Mouse (Mus musculus) liver, adult 2 months (tissue): Measurements from ENCODE around the gene Tead1. TPM values are rescaled to one million over a fixed set of nuclear protein-coding genes. Genes with fewer than 3 reads are reported as not detected.
"Not testable (repeated sequence)": the region's sequence is repeated elsewhere in the genome, so short reads cannot be mapped to it uniquely, and the experiment has no call there.

Source experiments
- DNase-seq: peaks from one replicate; pipeline ENCODE4 v3.0.0-alpha.2; 2011; ENCODE audit warnings: low read depth, low spot score; ENCODE audit errors: extremely low read depth
- H3K27ac ChIP-seq: fragments of 200-500 bp; replicated peaks from 2 replicates; pipeline ENCODE4 v1.5.1; 2012; ENCODE audit warnings: low read depth, mild to moderate bottlenecking, control low read depth, inconsistent platforms, low read length; ENCODE audit not compliant: insufficient read depth
- H3K27me3 ChIP-seq: fragments of 200-500 bp; 2 replicates; pipeline ENCODE4 v1.6.1; 2012; ENCODE audit warnings: mild to moderate bottlenecking, moderate library complexity, low read length, inconsistent platforms; ENCODE audit not compliant: control insufficient read depth, insufficient read depth
- H3K36me3 ChIP-seq: fragments of 200-500 bp; 2 replicates; pipeline ENCODE4 v1.6.1; 2012; ENCODE audit warnings: low read length, inconsistent platforms; ENCODE audit not compliant: control insufficient read depth, insufficient read depth
- H3K4me1 ChIP-seq: fragments of 200-500 bp; 2 replicates; pipeline ENCODE4 v1.6.1; 2011; ENCODE audit warnings: low read length; ENCODE audit not compliant: control insufficient read depth, insufficient read depth
- H3K4me3 ChIP-seq: fragments of 200-500 bp; 2 replicates; pipeline ENCODE4 v1.5.1; 2011; ENCODE audit warnings: low read depth, mild to moderate bottlenecking, control low read depth, low read length, moderate library complexity; ENCODE audit not compliant: insufficient read depth
- H3K79me2 ChIP-seq: fragments of 200-500 bp; 2 replicates; pipeline ENCODE4 v1.6.1; 2012; ENCODE audit warnings: inconsistent platforms, mild to moderate bottlenecking, low read length, moderate library complexity; ENCODE audit not compliant: control insufficient read depth, insufficient read depth
- H3K9ac ChIP-seq: fragments of 200-500 bp; 2 replicates; pipeline ENCODE4 v1.6.1; 2012; ENCODE audit warnings: low read depth, mild to moderate bottlenecking, control low read depth, inconsistent platforms, low read length
- CTCF ChIP-seq: fragments of 200-500 bp; IDR thresholded peaks from 2 replicates; pipeline ENCODE4 v1.5.1; 2011; ENCODE audit warnings: low read depth, low read length, control low read depth
- POLR2A ChIP-seq: fragments of 200-500 bp; IDR thresholded peaks from 2 replicates; pipeline ENCODE4 v1.6.1; 2011; ENCODE audit warnings: low read length, control low read depth; ENCODE audit not compliant: insufficient read depth; ENCODE audit errors: extremely low read depth
- WGBS: fragments of 180-500 bp; shearing (Covaris S2); methylation state at CpG from one replicate; pipeline ENCODE4 v1.1.7; 2018; 5-methylcytosine and 5-hydroxymethylcytosine counted together
- polyA plus RNA-seq: library from polyadenylated mRNA; depleted of rRNA; stranded (reverse); fragments of >200 nt; gene quantifications from 2 replicates; pipeline ENCODE4 v1.2.3, GENCODE M21; 2012
- total RNA-seq: library from RNA; depleted of rRNA; stranded (reverse); fragments of >200 nt; gene quantifications from 2 replicates; pipeline ENCODE4 v1.2.3, GENCODE M21; 2014

The Tead1 gene
- total and polyA plus RNA-seq, 2 experiments: 2.3 to 4.1 TPM

DNA sequence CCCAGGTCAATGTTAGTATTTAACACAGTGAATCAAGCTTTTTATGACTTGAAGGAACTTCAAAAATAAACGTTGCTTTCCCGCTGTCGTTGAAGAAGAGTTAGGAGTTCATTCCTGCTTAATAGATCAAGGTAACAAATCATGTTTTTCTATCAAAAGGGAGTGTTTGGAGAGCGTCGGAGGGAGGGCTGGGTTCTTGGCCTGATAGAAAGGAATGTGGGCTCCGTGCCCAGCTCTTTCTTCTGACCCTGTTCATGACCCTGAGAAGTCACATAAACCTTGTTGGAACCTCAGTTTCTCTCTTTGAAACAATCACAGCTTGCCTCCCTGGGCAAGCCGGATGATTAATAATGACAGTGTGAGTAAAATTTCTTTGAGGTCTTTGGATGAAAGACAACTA, 251.6 kb downstream of the Tead1 start:
- 28% methylated on average over 7 of the region's 7 CpGs for WGBS

DNA sequence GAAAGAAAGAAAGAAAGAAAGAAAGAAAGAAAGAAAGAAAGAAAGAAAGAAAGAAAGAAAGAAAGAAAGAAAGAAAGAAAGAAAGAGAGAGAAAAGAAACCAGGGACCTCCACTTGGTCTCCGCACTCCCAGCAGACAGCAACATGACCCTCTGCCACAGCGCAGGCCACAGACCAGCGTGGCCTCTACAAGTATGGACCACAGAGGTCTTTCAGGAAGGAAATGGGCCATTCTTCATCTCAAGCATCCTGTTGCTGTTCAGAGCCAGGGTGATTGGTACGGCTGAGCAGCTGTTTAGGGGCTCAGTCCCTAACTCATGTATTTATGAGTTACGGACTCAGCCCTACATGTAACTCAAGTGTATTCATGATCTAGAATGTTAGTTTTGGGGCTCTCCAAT, 256.8 kb downstream of the Tead1 start:
- H3K36me3 ChIP-seq, H3K27me3 ChIP-seq, H3K9ac ChIP-seq, H3K79me2 ChIP-seq, H3K4me1 ChIP-seq, H3K27ac ChIP-seq, H3K4me3 ChIP-seq, DNase-seq: not testable (repeated sequence)
- whole genome bisulfite sequencing: 82% methylated on average over 5 of the region's 5 CpGs

More for the DNA sequence above, 251.6 kb downstream of the Tead1 start:
- no peak for DNase-seq
- Histone ChIP-seq H3K27ac (no peak overlapping the region), H3K9ac (no peak overlapping the region), H3K4me1 (no peaks in the 10 kb centered on the region), H3K4me3 (no peak overlapping the region), H3K79me2 (no peaks in the 10 kb centered on the region), H3K27me3 (no peaks in the 10 kb centered on the region), H3K36me3 (no peaks in the 10 kb centered on the region)
- TF ChIP-seq POLR2A (no peak), CTCF (no peak)

- H3K27ac ChIP-seq: no peak overlapping the region
- H3K9ac ChIP-seq: no peak overlapping the region
- no peaks in the 10 kb centered on the region for H3K4me1 ChIP-seq
- DNase-seq: no peak
- TF ChIP-seq CTCF (no peak), POLR2A (no peak)
- WGBS: 78% methylated on average over 8 of the region's 8 CpGs
- H3K36me3 ChIP-seq: no peaks in the 10 kb centered on the region
- H3K4me3 ChIP-seq: no peak overlapping the region
- H3K79me2 ChIP-seq: no peaks in the 10 kb centered on the region
- H3K27me3 ChIP-seq: no peaks in the 10 kb centered on the region
Measured at GRCm38 (mm10) chr7:112937089-112937488, 258.0 kb downstream of the Tead1 start.

DNA sequence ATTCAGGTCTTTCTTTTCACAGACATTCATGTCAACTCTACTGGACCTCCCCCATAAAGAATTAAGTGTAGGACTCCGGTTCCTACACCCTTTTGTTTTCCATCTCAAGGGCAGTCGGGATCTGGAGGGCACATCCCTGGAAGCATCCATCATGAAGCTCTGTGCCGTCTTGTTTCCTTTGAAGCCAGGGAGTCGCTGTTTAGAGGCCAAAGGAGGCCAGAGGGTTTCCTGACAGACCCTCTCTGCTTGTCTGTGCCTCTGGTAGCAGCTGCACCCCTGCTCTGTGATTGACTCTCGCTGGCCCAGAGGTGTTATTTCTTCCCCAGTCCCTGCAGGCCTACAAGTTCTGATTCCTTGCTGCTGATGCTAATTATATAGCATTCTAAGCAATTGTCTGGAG, 259.8 kb downstream of the Tead1 start:
- H3K36me3 ChIP-seq: no peaks in the 10 kb centered on the region
- H3K9ac ChIP-seq: no peak overlapping the region
- 65% methylated on average over 5 of the region's 5 CpGs for WGBS
- TF ChIP-seq CTCF: no peak
- no peak for TF ChIP-seq POLR2A
- H3K4me3 ChIP-seq: no peak overlapping the region
- DNase-seq: no peak
- H3K27me3 ChIP-seq: no peaks in the 10 kb centered on the region
- no peaks in the 10 kb centered on the region for H3K79me2 ChIP-seq
- H3K27ac ChIP-seq: no peak overlapping the region
- H3K4me1 ChIP-seq: no peaks in the 10 kb centered on the region

DNA sequence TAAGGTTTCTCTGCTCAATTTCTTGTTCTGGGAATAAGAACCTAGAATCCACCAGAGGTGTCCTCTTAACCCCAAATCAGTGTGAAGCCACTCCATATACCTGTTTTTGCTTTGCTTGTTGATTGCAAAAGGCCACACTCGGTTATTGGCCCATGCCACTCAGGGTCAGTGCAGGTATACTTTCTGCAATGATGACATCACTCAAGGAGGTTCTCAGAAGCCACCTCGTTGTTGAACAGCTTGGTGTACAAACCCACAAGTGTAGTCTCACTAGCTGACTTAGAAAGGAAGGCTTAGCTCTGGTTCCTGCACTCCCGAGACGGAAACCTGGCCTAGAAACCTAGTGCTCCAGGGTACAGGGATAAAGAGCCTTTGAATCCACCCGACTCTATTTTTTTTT, 263.4 kb downstream of the Tead1 start:
- H3K27ac ChIP-seq: no peak overlapping the region
- TF ChIP-seq POLR2A (no peak), CTCF (no peak)
- DNase-seq: no peak

DNA sequence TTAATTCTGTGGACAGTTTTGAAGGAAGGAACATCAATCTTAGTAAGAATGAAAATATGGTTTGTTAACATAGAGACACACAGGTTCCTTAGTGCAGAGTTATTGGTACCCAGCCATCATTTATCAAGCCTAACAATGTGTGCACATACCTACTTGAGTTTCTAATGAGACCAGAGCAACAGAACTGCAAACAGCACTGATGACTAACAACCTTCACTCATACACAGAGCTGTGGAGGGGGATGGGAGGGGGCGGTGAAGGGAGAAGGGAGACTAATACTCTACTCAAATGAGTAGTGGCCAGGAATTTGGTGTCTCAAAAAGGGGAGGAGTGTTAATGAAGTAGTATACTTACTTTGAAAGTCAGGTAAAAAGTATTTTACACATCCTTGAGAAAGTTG, 263.9 kb downstream of the Tead1 start:
- Histone ChIP-seq H3K4me1 (no peaks in the 10 kb centered on the region), H3K36me3 (no peaks in the 10 kb centered on the region), H3K9ac (no peak overlapping the region), H3K4me3 (no peak overlapping the region), H3K27me3 (no peaks in the 10 kb centered on the region), H3K79me2 (no peaks in the 10 kb centered on the region), H3K27ac (no peak overlapping the region)
- DNase-seq: no peak
- WGBS: 85% methylated on average over 1 of the region's 1 CpGs
- no peak for TF ChIP-seq CTCF
- no peak for TF ChIP-seq POLR2A

More for the DNA sequence above, 263.4 kb downstream of the Tead1 start:
- Histone ChIP-seq H3K9ac (no peak overlapping the region), H3K27me3 (no peaks in the 10 kb centered on the region), H3K4me3 (no peak overlapping the region), H3K4me1 (no peaks in the 10 kb centered on the region), H3K36me3 (no peaks in the 10 kb centered on the region), H3K79me2 (no peaks in the 10 kb centered on the region)
- WGBS: 63% methylated on average over 5 of the region's 5 CpGs

DNA sequence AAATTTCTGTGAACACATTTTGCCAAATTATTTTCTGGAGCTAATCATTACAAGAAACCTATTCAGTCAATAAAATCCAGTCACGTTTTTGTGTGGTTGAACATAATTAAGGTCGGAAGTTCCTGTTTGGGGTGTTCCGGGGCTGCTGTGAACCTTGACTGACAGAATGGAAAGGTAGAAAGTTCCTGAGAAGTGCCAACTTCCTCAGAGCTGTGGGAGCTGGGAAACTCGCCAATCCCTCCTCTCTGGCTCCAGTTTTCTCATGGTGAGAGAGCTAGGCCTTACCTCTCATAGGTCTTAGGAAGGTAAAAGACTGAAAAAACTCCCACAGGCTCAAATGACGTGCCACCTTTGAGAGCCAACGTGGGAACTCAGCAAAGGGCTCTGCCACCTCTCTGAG, 267.6 kb downstream of the Tead1 start:
- 51% methylated on average over 6 of the region's 6 CpGs for WGBS

More for the DNA sequence above, 267.6 kb downstream of the Tead1 start:
- Histone ChIP-seq H3K79me2 (no peaks in the 10 kb centered on the region), H3K9ac (no peak overlapping the region), H3K27me3 (no peaks in the 10 kb centered on the region), H3K36me3 (no peaks in the 10 kb centered on the region), H3K4me1 (no peaks in the 10 kb centered on the region), H3K27ac (no peak overlapping the region), H3K4me3 (no peak overlapping the region)
- no peak for DNase-seq
- TF ChIP-seq CTCF (no peak), POLR2A (no peak)
